ENCODE assay signal across 12 mouse cellular contexts in genomic region chr9:111122446-111122845, GRCm38 (mm10). TPM values are rescaled to one million over a fixed set of nuclear protein-coding genes. Genes with fewer than 3 reads are reported as not detected.
DNase-seq lines count a peak whose midpoint lies in the region; ATAC-seq and TF ChIP-seq lines count a peak whose summit lies in the region.
"Had no signal": no experiment of that assay in that cellular context is flagged by ENCODE, and none has a peak within 500 bp of the region (broad histone marks: within the 10 kb centered on the region; RNA-seq: fewer than 3 reads in every experiment).

No protein-coding gene starts in this region.

- no peak overlapping the region for H3K4me3 ChIP-seq in kidney, embryonic 14.5 days (ENCODE audit: low read length)
- H3K4me3 ChIP-seq in lung, postnatal 0 days (ENCODE audit: low read depth, low read length), result no peak overlapping the region
- H3K4me3 ChIP-seq: embryonic facial prominence, embryonic 15.5 days; hindbrain, embryonic 15.5 days; limb, embryonic 12.5 days had no signal

- H3K9ac ChIP-seq in kidney, embryonic 14.5 days (ENCODE audit: low read depth, low read length), result no peak overlapping the region
- no peak overlapping the region for H3K9ac ChIP-seq in lung, postnatal 0 days (replicated peaks; ENCODE audit: low read depth)
- H3K9ac ChIP-seq: embryonic facial prominence, embryonic 15.5 days; hindbrain, embryonic 15.5 days; limb, embryonic 12.5 days had no signal

- no peak for ATAC-seq in kidney, embryonic 14.5 days (ENCODE audit: low FRiP score, low TSS enrichment)
- ATAC-seq in lung, postnatal 0 days, result no peak
- ATAC-seq: CD4-positive, CD25-positive, alpha-beta regulatory T cell, adult 4 months had no signal

- no peak overlapping the region for H3K27ac ChIP-seq in kidney, embryonic 14.5 days (ENCODE audit: low read depth, low read length)
- 0 out of 2 replicates have a peak overlapping the region, but pooled peaks have one; percentile 14 for H3K27ac ChIP-seq in lung, postnatal 0 days (ENCODE audit: low read length)
- H3K27ac ChIP-seq: embryonic facial prominence, embryonic 15.5 days; hindbrain, embryonic 15.5 days; limb, embryonic 12.5 days had no signal

- WGBS in kidney, embryonic 14.5 days, result 85% methylated on average over 5 of the region's 5 CpGs
- WGBS in lung, postnatal 0 days, result 30% methylated on average over 5 of the region's 5 CpGs

- peak; percentile 35 for DNase-seq in kidney, adult 9 months
- peak; percentile 41 for DNase-seq in adrenal gland, adult 8-10 months
- DNase-seq in heart, adult 9 months (ENCODE audit: low spot score in 2 of 2), result peak; percentile 66 to 82
- DNase-seq in lung, postnatal 0 days (ENCODE audit: low spot score), result peak; percentile 30
- no peak for DNase-seq in frontal cortex, postnatal 36 days (ENCODE audit: low spot score in 2 of 2)
- no peak for DNase-seq in neural tube, embryonic 10.5 days (ENCODE audit: extremely low spot score, low spot score)
- no peak for DNase-seq in spleen, adult 18-20 months

- peaks cover 5% of the 10 kb centered on the region; the same call in 1 of the 2 replicates for H3K4me1 ChIP-seq in kidney, embryonic 14.5 days (ENCODE audit: control insufficient read depth, insufficient read depth, low read length)
- peaks cover 11% of the 10 kb centered on the region for H3K4me1 ChIP-seq in lung, postnatal 0 days (ENCODE audit: insufficient read depth, low read depth, low read length)

- no peaks in the 10 kb centered on the region for H3K27me3 ChIP-seq in kidney, embryonic 14.5 days (ENCODE audit: control insufficient read depth, insufficient read depth, low read length)
- no peaks in the 10 kb centered on the region for H3K27me3 ChIP-seq in lung, postnatal 0 days (replicated peaks; ENCODE audit: insufficient read depth, low read length)
- H3K27me3 ChIP-seq: embryonic facial prominence, embryonic 15.5 days; hindbrain, embryonic 15.5 days; limb, embryonic 12.5 days had no signal

- no peaks in the 10 kb centered on the region; the same call in 1 of the 2 replicates for H3K36me3 ChIP-seq in kidney, embryonic 14.5 days (ENCODE audit: control insufficient read depth, insufficient read depth, low read length)
- H3K36me3 ChIP-seq in lung, postnatal 0 days (ENCODE audit: insufficient read depth, low read length), result no peaks in the 10 kb centered on the region
- H3K36me3 ChIP-seq: embryonic facial prominence, embryonic 15.5 days; hindbrain, embryonic 15.5 days had no signal

- TF ChIP-seq CTCF in lung, postnatal 0 days (IDR thresholded peaks at IDR 0.05), result no peak

- TF ChIP-seq EP300 in lung, postnatal 0 days (IDR thresholded peaks at IDR 0.05), result no peak

- no peaks in the 10 kb centered on the region for H3K9me3 ChIP-seq in kidney, embryonic 14.5 days (ENCODE audit: control insufficient read depth, low read length)
- H3K9me3 ChIP-seq in lung, postnatal 0 days (ENCODE audit: low read length), result no peaks in the 10 kb centered on the region
- H3K9me3 ChIP-seq: embryonic facial prominence, embryonic 15.5 days; hindbrain, embryonic 15.5 days; limb, embryonic 12.5 days had no signal

- no peak overlapping the region for H3K4me2 ChIP-seq in kidney, embryonic 14.5 days (replicated peaks; ENCODE audit: low read depth, low read length)
- no peak overlapping the region for H3K4me2 ChIP-seq in lung, postnatal 0 days (replicated peaks; ENCODE audit: low read depth, low read length)
- H3K4me2 ChIP-seq: embryonic facial prominence, embryonic 15.5 days; hindbrain, embryonic 15.5 days; limb, embryonic 12.5 days had no signal

RNA-seq across cellular contexts. Expression of gene Lrrfip2, which starts 5.1 kb away (rescaled TPM):
- 29.6 and 37.8 TPM in 2 replicates for polyA plus RNA-seq in kidney, embryonic 14.5 days (2014; fragmentation: Nextera tagmentation; extraction: Ambion mirVana)
- 10 to 100 TPM; 49.1 to 60.0 (median 53.9) TPM for total RNA-seq in adrenal gland, adult 8-10 months (2022)
- 47.7 and 54.2 TPM in 2 replicates for polyA plus RNA-seq in lung, postnatal 0 days (2015; fragmentation: Nextera tagmentation; extraction: Ambion mirVana)

Comparison
In these comparisons a context has a peak if more than half of its experiments do, and no peak if none do; other contexts are left out.
1. DNase-seq: peak in kidney, adult 9 months (single experiment), adrenal gland, adult 8-10 months (single experiment), heart, adult 9 months (2 of 2) and lung, postnatal 0 days (single experiment); none in frontal cortex, postnatal 36 days (0 of 2), neural tube, embryonic 10.5 days (single experiment) and spleen, adult 18-20 months (0 of 2).